Mouse (Mus musculus): ENCODE measurements around the gene Phyh.

DNA sequence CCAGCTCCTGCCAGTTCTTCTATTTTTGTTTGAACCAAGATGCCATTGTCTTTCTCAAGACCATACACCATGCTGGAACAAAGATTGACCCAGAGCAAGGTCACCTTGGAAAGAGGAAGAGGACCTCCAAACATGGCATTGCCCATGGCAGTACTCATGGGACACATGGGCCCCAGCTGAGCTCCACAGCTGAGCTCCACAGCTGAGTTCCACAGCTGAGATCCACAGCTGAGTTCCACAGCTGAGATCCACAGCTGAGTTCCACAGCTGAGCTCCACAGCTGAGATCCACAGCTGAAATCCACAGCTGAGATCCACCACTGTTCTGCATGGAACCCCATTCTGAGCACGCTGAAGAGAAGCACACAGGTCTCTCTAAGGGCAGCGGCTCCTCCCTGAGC, 32.2 kb downstream of the Phyh start:
- no peak for TF ChIP-seq CTCF (IDR thresholded peaks at IDR 0.05; ENCODE audit: insufficient read depth, low read depth, low read length)
- TF ChIP-seq POLR2A (IDR thresholded peaks at IDR 0.05; ENCODE audit: insufficient read depth, low read depth, low read length): no peak
